Mouse (Mus musculus) kidney, embryonic 15.5 days (tissue): ENCODE measurements around the gene Sptan1. TPM values are rescaled to one million over a fixed set of nuclear protein-coding genes. Genes with fewer than 3 reads are reported as not detected.

Experiments
- ATAC-seq: fragments of 200-750 bp; cut with Nextera tagmentation; replicated peaks from 2 replicates; pipeline ENCODE4 v1.8.0; 2017; ENCODE audit warnings: moderate TSS enrichment; ENCODE audit not compliant: low FRiP score
- H3K27ac ChIP-seq: fragments of 300-500 bp; sonication (generic); 2 replicates; pipeline ENCODE4 v1.5.1; 2015; ENCODE audit warnings: mild to moderate bottlenecking, inconsistent platforms
- H3K27me3 ChIP-seq: fragments of 300-500 bp; sonication (generic); 2 replicates; pipeline ENCODE4 v1.6.1; 2015; ENCODE audit warnings: inconsistent platforms
- H3K36me3 ChIP-seq: fragments of 300-500 bp; sonication (generic); 2 replicates; pipeline ENCODE4 v1.6.1; 2015; ENCODE audit warnings: inconsistent platforms
- H3K4me1 ChIP-seq: fragments of 300-500 bp; sonication (generic); 2 replicates; pipeline ENCODE4 v1.6.1; 2015; ENCODE audit warnings: inconsistent platforms
- H3K4me2 ChIP-seq: fragments of 300-500 bp; sonication (generic); 2 replicates; pipeline ENCODE4 v1.6.1; 2015; ENCODE audit warnings: moderate library complexity, mild to moderate bottlenecking, inconsistent platforms
- H3K4me3 ChIP-seq: fragments of 300-500 bp; sonication (generic); replicated peaks from 2 replicates; pipeline ENCODE4 v1.5.1; 2015; ENCODE audit warnings: mild to moderate bottlenecking, inconsistent platforms
- H3K9ac ChIP-seq: fragments of 300-500 bp; sonication (generic); 2 replicates; pipeline ENCODE4 v1.6.1; 2015; ENCODE audit warnings: mild to moderate bottlenecking, inconsistent platforms
- H3K9me3 ChIP-seq: fragments of 300-500 bp; sonication (generic); replicated peaks from 2 replicates; pipeline ENCODE4 v1.6.1; 2016; ENCODE audit warnings: inconsistent platforms
- WGBS: fragments of 180-500 bp; shearing (Covaris S2); methylation state at CpG from one replicate; pipeline ENCODE4 v1.1.7; 2015; ENCODE audit warnings: mixed read lengths; 5-methylcytosine and 5-hydroxymethylcytosine counted together
- microRNA-seq: library from miRNA; unstranded; fragments of <30 nt; microRNA quantifications from one replicate; pipeline ENCODE4, GENCODE M21; 2016
- polyA plus RNA-seq: library from polyadenylated mRNA; unstranded; fragments of >200 nt; fragmentation: Nextera tagmentation; extraction: Ambion mirVana; gene quantifications from 2 replicates; pipeline ENCODE4 v1.2.1, GENCODE M21; 2015

The Sptan1 gene
- polyA plus RNA-seq, 1 experiment from 2014 or later = 103 TPM

DNA sequence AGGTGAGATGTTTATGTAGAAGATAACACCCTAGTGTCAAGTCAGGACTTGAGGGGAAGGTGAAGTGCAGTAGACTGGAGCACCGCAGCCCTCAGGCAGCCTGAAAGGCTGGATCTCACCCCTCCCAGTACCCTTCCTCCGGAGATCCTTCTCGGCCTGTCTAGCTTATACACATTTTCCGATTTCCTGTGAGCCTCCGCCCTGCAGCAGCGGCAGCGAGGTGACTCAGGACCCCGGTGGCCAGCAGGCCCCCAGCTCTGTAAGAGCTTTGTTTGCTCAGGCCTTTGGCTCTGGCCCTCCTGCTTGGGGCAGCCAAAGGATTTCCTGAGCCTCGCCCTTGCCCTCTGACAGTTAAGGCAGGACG is 113.0 kb downstream of the Sptan1 start:
- Histone ChIP-seq H3K4me2 (peak overlapping the region; percentile 97), H3K9me3 (no peaks in the 10 kb centered on the region), H3K36me3 (peaks cover 12% of the 10 kb centered on the region), H3K4me3 (peak overlapping the region; percentile 75), H3K4me1 (peaks cover 14% of the 10 kb centered on the region), H3K27me3 (no peaks in the 10 kb centered on the region), H3K9ac (peak overlapping the region; percentile 78), H3K27ac (peak overlapping the region; percentile 94)
- ATAC-seq = no peak; the same call in 1 of the 2 replicates
- WGBS = 12% methylated on average over 10 of the region's 10 CpGs

DNA sequence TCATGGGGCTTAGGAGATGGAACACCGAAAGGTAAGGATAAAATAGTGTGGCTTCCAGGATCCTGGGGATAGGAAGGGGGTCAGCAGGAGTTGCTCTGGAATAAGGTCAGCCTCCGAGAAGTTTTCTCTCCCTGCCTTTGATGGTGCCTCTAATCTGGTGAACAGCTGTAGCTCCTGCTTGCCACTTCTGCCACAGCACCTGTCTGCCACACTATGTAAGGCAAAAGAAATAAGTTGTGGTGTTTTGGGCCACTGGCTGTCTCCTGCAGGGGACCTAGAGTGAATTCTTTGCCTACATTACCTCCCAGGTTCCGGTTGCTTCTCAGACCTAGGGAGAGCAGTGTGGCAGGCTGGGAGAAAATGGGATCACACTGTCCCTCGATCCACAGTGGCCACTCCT is 113.4 kb downstream of the Sptan1 start:
- H3K4me2 ChIP-seq = peak overlapping the region; percentile 97
- H3K4me1 ChIP-seq = peaks cover 14% of the 10 kb centered on the region
- peaks cover 8% of the 10 kb centered on the region for H3K36me3 ChIP-seq
- H3K9ac ChIP-seq = peak overlapping the region; percentile 78
- ATAC-seq = no peak
- 69% methylated on average over 4 of the region's 4 CpGs for WGBS
- H3K9me3 ChIP-seq = no peaks in the 10 kb centered on the region
- peak overlapping the region; percentile 94; the same call in 1 of the 2 replicates for H3K27ac ChIP-seq
- H3K27me3 ChIP-seq = no peaks in the 10 kb centered on the region
- H3K4me3 ChIP-seq = peak overlapping the region; percentile 75

DNA sequence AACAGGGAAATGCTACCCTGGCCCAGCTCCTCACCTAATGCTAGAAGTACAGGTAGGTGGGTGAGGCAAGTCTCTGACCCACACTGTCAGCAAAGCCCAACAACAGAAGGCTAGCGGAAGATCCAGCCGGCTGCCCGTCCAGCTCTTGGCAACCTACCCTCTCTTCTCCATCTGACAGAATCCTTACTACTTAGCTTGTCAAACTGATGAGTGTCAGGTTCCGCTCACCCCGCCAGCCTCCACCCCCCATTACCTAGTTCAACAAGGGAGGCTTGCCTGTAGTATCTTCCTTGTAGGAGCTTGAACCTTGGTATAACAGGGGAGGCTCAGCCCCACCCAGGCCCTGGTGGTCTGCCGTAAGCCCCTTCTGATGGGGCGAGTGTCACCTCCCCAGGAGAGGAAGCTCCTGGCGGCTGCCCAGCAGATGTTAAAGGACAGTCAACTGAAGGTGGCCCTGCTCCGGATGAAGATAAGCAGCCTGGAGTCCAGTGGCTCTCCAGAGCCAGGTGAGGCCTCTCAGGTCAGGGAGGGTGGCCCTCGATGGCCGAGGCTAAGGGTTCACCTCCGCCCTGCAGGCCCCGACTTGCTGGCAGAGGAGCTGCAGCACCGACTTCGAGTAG is 114.9 kb downstream of the Sptan1 start:
- Histone ChIP-seq H3K9me3 (no peaks in the 10 kb centered on the region), H3K4me1 (peaks cover 25% of the 10 kb centered on the region), H3K27ac (no peak overlapping the region), H3K4me2 (no peak overlapping the region), H3K27me3 (no peaks in the 10 kb centered on the region), H3K36me3 (no peaks in the 10 kb centered on the region), H3K9ac (no peak overlapping the region), H3K4me3 (no peak overlapping the region)
- ATAC-seq = no peak
- WGBS = 86% methylated on average over 15 of the region's 15 CpGs

Small RNA genes lying within 50 kb of the gene (microRNA-seq; reads per million reads assigned to microRNA genes)
- gene Mir6997 = not detected

Other genes with a start within 250 kb of the Sptan1 start
- gene Gm13420, start 213.9 kb upstream of the Sptan1 start, polyA plus RNA-seq = 1.8 and 2.0 TPM in 2 replicates
- 0.28 TPM in 1 of 2 replicates, not detected in the other for gene Gm13547, start 206.2 kb upstream of the Sptan1 start, polyA plus RNA-seq
- gene Coq4, start 178.1 kb upstream of the Sptan1 start, polyA plus RNA-seq = 40.9 and 41.8 TPM in 2 replicates
- gene Trub2, start 177.1 kb upstream of the Sptan1 start, polyA plus RNA-seq = 37.6 and 41.8 TPM in 2 replicates
- 15.6 and 16.4 TPM in 2 replicates for gene Slc27a4, start 162.9 kb upstream of the Sptan1 start, polyA plus RNA-seq
- 30.0 and 30.1 TPM in 2 replicates for gene Urm1, start 145.5 kb upstream of the Sptan1 start, polyA plus RNA-seq
- gene Cercam, start 96.4 kb upstream of the Sptan1 start, polyA plus RNA-seq = 19.4 and 21.5 TPM in 2 replicates
- 72.9 and 81.5 TPM in 2 replicates for gene Odf2, start 76.3 kb upstream of the Sptan1 start, polyA plus RNA-seq
- 60.1 and 65.5 TPM in 2 replicates for gene Gle1, start 30.1 kb upstream of the Sptan1 start, polyA plus RNA-seq
- 34.8 and 40.7 TPM in 2 replicates for gene Wdr34, start 83.3 kb downstream of the Sptan1 start, polyA plus RNA-seq
- gene Set, start 91.8 kb downstream of the Sptan1 start, polyA plus RNA-seq = 486 and 529 TPM in 2 replicates
- gene Pkn3, start 112.1 kb downstream of the Sptan1 start, polyA plus RNA-seq = 11.5 and 13.2 TPM in 2 replicates
- gene Zdhhc12, start 128.1 kb downstream of the Sptan1 start, polyA plus RNA-seq = 35.2 and 37.7 TPM in 2 replicates
- gene Zer1, start 159.0 kb downstream of the Sptan1 start, polyA plus RNA-seq = 7.2 and 8.6 TPM in 2 replicates
- 8.2 and 8.9 TPM in 2 replicates for gene Tbc1d13, start 168.2 kb downstream of the Sptan1 start, polyA plus RNA-seq
- gene Endog, start 205.9 kb downstream of the Sptan1 start, polyA plus RNA-seq = 19.8 and 20.8 TPM in 2 replicates
- gene Spout1, start 212.9 kb downstream of the Sptan1 start, polyA plus RNA-seq = 76.3 and 83.0 TPM in 2 replicates
- 9.8 and 10.8 TPM in 2 replicates for gene Kyat1, start 240.3 kb downstream of the Sptan1 start, polyA plus RNA-seq